Mouse (Mus musculus) yolk sac, embryonic 10.5 days (tissue): Measurements from ENCODE around the gene Ifitm6.
"Not testable (repeated sequence)": the region's sequence is repeated elsewhere in the genome, so short reads cannot be mapped to it uniquely, and the experiment has no call there.

Experiments used
- DNase-seq: peaks from one replicate; pipeline ENCODE4 v3.0.0-alpha.2; 2017; ENCODE audit warnings: low spot score

The Ifitm6 gene

DNA sequence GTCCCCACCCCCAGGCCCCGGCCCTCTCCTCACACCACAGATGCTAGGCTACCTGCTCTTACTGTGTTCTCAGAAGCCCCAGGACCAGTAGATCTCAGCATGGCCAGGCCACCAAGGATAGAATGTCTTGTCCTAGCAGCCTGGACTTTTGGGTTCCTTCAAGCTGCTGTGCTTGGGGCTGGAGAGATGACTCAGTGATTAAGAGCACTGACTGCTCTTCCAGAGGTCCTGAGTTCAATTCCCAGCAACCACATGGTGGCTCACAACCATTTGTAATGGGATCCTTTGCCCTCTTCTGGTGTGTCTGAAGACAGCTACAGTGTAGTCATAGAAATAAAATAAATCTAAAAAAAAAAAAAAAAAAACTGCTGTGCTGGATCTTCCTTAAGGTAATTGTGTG is at the start of gene Ifitm6:
Gene Ifitm6, minus strand, starts transcription at position 101 of the 400 bp plus-strand sequence.
- DNase-seq, result not testable (repeated sequence)

DNA sequence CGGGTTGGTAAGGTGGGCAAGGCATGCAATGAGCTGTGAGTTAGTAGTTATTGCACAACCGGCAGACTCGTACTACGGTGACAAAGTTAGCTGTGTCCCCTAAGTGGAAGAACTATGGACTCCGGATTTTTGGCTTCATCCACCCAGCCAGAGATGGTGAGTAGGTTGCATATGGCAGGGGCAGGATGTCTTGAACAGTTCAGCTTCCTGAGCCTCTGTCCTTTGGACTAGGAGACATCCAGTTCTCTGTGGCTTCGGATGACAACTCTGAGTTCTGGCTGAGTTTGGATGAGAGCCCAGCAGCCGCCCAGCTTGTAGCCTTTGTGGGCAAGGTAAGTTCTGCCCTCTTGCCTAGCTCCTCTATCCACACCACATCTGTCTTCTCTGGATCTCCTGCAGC is 46.9 kb upstream of the Ifitm6 start:
- DNase-seq, result no peak

DNA sequence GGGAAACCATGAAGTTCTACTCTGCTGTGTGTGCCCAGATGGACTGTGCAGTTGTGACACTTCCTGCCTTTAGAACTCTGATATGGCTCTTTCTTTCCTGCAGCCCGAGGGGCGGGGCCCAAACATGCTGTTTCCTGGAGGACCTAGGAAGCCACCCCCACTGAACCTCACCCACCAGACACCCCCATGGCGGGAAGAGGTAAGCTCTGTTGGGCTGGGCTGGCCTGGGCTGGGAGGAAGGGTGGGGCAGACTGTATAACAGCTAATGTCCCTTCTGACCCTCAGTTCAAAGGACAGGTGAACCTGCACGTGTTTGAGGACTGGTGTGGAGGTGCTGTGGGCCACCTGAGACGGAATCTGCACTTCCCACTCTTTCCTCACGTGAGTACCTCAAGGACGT is 46.5 kb upstream of the Ifitm6 start:
- DNase-seq, result peak; percentile 59

DNA sequence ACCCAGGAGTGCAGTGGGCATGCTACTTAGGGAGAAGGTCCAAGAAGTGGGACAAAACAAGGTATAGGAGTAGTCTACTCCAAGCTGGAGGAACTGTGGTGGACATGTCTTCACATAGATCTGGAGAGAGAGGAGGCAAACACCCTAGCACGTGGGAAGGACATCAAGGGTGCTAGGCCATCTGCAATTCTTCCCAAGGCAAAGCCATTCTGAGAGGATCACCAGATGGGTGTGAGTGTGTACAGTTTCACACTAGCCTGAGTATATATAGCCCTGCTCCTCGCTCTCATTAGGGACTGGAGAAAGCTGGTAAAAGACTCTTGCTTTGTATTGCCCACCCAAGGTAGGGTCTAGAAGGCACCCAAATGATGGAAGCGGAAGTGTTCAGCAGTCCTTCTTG is 45.6 kb upstream of the Ifitm6 start:
- DNase-seq, result no peak

DNA sequence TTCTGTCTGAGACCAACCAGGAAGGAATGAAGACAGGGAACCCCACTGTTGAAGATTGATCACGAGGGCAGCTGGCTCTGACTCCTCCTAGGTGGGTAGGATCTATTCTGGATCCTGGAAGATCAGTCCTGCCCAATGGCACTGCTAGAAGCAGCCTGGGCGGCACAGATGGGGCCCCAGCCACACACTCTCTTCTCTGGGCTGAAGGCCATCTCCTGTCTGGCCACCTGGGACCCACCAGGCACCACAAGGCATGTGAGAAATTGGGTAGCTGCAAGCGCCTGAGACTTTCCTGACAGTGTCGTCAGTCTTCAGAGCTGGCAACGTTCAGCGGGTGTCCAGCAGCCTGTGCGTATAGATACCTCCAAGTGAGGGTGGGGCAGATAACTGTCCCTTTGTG is 44.8 kb upstream of the Ifitm6 start:
- no peak for DNase-seq

DNA sequence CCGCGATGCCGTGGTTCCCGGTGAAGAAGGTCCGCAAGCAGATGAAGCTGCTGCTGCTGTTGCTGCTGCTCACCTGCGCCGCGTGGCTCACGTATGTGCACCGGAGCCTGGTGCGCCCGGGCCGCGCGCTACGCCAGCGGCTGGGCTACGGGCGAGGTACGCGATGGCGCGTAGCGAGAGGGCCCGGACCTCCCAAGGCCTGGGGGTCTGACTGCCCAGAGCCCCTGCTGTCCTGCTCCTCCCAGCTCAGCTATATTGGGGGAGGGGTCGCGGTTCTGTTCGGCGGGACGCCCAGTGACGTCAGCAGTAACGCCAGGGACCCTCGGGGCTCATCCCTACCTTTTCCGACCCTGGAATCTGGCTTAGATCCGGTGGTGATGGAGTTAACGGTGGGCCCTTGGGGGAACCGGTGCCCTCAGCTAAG is 43.6 kb upstream of the Ifitm6 start:
- no peak for DNase-seq

DNA sequence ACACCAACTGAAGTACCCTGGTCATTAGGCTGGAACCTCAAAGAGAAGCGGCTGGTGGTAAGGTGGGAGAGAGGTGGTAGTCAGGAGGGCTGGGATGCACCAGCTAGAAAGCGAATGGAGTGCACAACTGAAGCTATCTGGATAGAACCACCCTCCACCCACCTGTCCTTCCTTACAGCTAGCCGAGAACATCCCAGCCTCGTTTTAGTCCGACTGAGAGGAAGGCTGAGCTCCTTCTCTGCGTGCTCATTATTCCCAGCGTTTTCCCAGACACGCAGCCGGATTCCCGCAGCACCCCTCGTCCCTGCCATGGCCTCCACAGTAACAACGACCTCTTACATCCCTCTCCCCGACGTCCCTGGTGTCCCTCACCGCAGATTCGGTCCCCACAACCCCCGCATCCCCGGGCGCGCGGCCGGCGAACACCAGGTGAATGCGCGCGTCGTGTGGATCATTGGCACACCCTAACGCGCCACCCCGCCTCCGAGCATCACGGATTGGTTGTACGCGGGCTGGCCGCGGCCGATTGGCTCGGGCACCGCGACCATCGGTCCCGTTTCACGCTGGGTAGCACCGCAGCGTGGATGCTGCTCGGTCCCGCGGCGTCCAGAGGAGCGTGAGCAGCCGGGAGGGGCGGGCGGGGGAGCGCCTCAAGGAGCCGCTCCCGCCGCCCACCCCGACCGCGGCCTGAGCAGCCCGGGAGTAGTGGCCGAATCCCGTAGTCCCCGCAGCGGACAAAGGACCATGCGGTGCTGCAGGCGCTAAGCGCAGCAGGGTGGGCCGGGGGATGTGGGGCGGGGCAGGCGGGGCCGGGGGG is 42.9 kb upstream of the Ifitm6 start, which contains the start of gene B4galnt4:
Gene B4galnt4, plus strand, starts transcription at position 679 of the 817 bp plus-strand sequence.
- DNase-seq, result peak; percentile 70

DNA sequence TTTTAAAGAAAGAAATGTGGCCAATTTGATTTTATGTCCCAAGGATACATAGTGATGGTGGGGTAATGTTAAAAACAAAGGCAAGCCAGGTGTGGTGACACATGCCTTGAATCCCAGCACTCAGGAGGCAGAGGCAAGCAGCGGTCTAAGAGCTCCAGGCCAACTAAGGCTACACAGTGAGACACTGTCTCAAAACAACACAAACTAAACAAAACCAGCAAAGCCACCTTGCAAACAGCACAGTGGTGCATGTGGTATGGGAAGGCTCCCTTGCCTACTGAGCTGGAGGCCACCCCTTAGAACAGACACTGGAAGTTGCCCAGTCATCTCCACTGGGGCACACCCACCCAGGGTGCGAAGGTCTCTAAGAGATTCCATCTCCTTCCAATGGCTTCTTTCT is 42.2 kb upstream of the Ifitm6 start:
- no peak for DNase-seq

DNA sequence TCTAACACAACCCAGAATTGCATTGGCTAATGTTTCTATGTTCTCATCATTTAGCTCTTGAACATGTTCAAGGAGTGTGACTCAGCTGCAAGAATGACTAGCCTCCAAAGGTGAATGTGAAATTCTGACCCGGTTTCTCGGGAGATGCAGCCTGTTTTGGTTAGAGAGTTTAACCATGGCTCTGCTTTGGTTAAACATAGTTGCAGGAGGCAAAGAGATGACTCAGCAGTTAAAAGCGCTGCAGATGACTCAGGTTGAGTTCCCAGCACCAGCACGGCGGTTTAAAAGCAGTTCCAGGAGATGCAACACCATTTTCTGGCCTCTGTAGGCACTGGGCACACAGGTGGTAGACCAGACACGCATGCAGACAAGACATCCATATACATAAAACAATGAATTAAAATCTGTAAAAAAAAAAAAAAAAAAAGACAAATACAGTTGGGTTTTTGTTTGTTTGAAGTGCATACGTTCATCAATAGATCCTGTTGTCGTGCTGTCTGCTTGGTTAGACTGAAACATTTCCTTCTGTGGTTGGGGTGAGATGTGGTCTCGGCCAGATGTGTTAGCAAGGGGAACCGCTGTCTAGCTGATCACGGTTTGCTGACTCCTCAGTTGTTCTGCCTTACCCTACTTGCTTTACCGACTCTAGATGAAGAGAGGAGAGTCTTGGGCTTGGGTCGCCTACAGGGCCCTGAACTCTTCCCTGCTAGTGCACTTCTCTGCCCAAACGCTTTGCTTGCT is 41.0 kb upstream of the Ifitm6 start:
- DNase-seq, result no peak

DNA sequence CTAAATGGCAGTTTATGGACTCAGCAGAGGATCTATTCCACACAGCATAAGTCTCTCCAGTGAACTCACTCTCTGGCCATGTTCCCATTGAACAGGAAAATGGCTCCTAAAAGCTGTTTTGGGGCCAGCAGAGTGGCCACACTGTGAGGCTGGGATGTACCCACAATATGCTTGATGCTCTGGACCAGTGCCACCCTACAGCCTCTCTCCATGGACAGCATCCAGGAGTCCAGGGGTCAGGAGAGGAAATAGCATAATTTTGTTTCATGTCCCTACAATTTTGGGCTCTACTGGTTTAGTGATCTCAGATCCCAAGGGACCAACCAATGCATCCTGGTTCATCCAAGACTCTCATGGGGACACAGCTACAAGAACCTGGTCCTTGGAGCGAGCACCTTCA is 39.8 kb upstream of the Ifitm6 start:
- no peak for DNase-seq

DNA sequence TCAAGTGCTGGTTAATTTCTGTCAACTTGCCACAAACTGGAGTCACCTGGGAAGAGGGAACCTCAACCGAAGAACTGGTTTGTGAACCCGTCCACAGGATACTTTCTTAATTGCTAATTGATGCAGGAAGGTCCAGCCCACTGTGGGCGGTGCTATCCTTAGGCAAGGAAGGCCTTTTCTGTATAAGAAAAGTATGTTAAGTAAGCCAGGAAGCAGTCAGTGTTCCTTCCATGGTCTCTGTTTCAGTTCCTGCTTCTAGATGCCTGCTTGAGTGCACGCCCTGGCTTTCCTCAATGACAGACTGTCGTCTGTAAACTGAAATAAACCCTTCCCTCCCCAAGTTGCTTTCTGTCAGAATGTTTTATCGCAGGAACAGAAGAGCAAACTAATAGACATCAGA is 39.3 kb upstream of the Ifitm6 start:
- DNase-seq, result no peak

DNA sequence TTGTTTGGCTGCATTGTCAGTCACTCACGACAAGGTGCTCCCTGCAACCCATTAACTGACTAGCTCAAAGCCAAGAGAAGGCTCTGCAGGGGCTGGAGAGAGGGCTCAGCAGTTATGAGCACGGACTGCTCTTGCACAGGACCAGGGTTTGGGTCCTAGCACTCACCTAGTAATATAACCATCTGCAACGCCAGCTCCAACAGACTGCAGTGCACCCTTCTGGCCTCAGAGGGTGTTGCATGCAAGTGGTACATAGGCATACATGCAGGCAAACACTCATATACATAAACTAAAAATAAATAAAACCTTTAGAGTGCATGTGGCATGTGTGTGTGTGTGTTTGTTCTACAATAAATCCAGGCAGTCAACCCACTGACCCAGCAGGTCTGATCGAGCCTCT is 38.1 kb upstream of the Ifitm6 start:
- no peak for DNase-seq

DNA sequence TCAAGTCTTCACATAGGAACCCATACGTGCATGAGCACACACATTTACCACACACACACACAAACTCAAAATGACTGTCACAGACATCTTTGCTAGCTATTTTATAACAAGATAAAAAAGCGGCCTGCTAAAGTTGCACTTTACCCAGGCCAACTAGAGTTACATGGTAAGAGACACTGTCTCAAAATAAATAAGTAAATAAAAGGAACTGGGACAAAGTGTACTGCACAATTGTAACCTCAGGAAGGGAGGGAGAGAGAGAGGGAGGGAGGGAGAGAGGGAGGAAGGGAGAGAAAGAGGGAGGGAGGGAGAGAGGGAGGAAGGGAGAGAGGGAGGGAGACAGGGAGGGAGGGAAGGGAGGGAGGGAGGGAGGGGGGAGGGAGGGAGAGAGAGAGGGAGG is 34.7 kb upstream of the Ifitm6 start:
- no peak for DNase-seq

DNA sequence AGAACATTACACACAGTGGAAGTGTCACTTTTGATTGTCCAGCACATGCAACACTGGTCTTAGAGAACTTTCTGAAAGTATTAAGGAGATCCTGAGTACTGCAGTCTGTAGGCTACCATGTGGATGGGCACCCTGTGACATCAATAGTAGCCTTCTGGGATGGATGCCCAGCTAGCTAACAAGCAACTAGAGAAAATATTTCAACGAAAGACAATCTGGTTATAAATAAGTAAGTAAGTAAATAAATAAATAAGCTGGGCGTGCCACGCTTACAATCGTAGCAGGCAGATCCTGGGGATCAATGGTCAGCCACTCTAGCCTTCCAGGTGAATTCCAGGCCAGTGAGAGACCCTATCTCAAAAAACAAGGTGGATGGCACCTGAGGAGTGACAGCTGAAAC is 34.3 kb upstream of the Ifitm6 start:
- no peak for DNase-seq

DNA sequence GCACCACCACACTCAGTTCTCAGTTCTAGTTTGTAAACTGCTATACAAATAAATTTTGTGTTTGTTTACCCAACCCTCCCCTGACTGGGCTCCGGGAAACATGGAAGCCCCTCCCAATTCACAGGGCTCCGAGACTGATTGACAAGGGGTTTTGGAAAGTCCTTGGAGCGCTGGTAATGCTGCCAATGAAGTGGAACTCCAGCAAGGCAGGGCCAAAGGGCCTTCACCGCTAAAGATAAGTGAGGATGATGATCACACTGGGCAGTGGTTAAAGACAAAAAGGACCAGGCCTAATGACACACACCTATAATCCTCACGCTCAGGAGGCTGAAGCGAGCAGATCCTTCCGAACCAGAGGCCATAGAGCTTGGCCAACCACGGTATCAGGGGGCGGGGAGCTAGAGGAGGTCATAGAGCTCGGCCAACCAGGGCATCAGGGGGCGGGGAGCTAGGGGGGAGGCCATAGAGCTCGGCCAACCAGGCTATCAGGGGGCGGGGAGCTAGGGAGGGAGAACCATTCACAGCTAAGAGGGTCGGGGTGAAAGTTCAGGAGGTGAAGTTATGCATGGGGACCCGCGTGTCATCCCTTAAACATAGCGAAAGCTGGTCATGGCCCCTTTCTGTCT is 33.4 kb upstream of the Ifitm6 start:
- peak; percentile 48 for DNase-seq

DNA sequence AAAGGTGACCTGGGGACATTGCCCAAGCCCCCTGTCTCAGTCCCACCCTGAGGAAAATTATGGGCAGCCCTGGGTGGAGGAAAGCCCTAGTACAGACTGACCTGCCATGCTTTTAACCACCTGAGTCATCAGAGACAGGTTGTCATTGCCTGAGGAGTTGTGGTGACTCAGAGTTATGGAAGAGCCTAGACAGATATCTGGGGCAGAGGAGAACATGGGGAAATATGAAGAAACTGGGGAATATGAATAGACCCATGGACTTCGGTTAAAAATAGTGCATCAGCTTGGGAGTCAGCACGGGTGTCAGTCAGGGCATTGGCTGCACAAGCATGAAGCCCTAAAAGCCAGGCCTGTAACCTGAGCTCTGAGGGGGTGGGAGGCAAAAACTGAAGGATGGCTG is 31.6 kb upstream of the Ifitm6 start:
- no peak for DNase-seq

DNA sequence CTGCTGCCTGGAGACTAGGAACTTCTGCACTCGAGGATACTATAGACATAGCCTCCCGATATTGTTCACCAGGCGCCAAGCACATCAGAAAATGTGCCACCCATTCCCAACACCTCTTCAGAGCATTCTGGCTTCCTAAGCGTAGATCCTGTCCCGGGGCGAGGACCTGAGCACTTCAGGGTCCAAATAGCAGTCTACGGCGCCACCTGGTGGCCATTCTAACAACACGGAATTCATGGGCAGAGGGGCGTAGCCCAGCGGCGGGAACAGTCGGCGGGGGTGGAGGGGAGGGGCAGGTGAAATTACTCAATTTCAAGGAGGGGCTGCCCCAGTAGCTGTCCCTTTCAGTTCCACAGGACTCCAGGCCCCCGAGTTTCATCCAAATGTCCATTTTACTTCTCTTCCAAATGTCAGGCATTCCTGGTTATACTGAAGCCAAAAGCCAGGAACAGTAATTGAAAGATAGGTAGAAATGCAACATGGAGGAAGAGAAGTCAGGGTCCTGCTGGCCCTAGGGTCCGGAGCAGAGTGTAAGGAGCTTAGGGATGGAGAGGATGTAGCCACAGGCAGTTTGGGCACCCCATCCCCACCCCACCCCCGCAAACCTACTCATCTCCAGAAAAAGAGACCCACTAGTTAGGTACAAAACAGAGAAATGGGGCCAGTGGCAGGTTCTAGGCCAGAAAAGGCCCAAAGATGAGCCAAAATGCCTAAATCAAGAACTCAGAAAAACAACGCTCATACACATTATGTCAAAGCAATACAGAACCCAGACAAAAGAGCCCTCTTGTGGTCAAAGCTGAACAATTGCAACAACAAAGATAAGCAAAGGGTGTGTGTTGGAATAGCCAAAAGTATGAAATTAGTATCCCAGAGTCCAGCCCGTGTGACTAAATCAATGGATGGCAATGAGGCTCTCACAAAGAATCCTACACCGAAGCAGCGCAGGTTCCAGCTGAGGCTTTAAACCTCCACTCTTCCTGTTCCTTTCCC is 30.8 kb upstream of the Ifitm6 start:
- peak; percentile 85 for DNase-seq

DNA sequence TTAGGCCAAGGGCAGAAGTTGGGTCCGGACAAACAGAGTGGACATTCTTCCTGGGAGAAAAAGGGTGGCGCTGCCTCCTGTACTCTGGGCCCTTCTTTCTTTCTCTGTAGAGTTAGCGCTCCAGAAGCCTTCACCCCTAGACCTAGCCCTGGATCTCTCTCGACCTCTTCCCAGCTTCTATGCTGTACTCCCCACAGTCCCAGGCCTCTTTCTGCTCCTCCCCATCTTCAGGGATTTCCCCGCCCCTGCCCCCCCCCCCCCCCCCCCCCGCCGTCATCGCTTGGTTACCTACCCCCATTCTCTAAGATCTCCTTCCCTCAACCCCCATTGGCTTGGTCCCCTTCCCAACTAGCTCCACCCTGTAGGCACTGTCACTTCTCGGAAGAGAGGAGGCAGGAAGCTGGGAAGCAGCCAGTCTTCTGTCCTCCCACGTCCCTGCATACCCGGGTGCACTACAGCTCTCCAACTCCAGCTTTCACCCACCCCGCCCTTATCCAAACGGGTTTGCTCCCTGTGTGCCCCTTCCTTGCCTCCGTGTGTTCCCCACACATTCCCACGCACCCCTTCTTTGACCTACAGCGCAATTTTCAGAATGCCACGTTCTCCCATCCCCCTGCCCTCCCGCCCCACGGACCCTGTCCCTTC is 30.0 kb upstream of the Ifitm6 start:
- peak; percentile 62 for DNase-seq

DNA sequence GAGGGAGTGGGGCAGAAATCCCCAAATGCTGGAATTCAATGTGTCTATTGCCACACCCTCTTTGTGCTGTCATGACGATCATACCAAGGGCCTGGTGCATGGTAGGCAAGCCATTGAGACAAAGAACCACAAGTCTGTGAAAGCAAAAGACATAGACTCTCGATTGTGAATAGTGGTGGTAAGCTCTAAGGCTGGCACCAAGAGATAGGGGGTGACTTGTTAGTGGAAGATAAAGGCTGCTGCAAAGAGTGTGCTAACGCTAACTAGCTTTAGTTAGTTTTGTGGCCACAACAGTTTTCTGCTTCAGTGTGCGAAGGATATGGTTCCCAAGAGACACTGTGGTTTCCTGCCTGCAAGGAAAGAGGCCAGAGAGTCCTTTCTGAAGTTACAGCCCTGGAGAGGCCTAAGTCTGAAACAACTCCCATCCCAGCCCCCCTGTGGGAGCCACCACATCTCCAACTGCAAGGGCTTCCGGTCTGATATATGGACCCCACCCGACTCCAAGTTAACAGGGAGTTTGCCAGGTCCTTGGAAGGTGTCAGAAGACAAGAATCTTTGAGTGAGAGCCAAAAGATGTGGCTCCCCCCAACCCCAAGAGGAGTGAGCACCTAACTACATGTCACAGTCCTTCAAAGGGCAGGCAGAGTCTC is 29.3 kb upstream of the Ifitm6 start:
- DNase-seq, result no peak

DNA sequence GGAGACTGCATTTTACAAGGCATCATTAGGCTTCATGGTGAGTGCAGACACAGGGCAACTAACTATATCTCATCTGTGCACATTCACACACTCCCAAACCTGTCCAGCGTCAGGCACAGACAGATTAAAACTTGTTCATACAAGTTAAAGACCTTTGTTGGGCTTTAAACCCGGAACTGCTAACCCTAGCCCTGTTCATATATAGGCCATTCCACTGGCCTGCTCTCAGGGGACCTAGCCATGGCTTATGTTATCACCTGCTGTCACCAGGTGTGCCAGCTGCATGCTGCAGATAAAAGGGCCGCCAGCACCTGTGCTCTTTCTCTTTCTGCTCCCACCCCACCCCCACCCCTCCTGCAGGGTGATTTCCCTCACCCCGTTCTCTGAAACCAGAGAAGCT is 24.8 kb upstream of the Ifitm6 start:
- DNase-seq, result no peak

DNA sequence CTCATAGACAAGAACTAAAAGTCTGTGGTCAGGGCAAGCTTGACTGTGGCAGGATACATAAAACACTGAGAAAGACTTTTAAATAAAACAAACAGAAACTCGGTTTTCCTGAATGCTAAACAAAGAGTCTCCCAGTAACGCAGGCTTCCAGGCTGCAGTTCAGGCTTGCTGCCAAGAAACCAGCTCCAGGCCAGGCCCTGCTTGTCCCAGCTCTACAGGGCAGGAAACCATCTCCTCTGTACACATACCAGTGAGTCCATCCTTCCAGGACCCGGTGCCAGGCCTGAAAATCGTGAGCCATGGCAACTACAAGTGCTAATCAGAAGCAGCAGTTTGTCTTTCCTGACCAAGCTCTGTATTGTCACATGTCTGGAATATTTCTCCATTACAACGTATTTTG is 23.9 kb upstream of the Ifitm6 start:
- DNase-seq, result peak; percentile 62
